ENCODE assay signal across 9 mouse cellular contexts in the genomic region with DNA sequence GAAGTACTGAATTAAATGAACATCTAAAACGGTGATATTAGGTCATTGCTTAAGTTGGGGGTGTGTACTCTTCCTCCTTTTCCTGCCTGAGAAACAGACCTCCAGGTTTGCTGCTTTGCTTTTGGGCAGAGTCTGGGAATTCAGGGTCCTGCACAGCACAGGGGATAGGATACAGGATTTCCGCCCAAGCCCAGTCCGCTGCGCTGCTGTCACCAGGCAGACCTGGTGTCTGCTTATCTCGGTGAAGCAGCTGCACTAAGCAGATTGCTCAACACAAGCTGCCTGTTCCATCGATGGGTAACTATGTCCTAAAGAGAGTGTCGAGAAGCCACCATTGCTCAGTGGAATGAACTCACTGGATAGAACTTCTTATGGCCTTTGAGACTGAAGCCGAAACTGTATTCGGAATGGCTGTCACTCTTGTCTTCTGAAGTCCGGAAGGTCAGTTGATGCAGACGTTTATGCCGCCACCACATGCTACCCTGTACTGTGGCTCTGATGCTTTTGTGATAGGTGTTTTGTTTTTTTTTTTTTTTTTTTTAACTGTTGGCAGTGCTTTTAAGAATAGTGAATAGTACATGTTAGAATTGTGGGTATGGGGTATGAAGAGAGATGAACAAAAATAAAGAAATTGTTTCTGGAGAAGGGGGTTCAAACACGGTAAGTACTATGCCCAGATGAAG.
DNase-seq lines count a peak whose midpoint lies in the region; ATAC-seq and TF ChIP-seq lines count a peak whose summit lies in the region.
"Had no signal": no experiment of that assay in that cellular context is flagged by ENCODE, and none has a peak within 500 bp of the region (broad histone marks: within the 10 kb centered on the region; RNA-seq: fewer than 3 reads in every experiment).

No protein-coding gene starts in this region.

- H3K4me3 ChIP-seq in lung, embryonic 14.5 days (ENCODE audit: low read depth, low read length): peak overlapping the region; percentile 19
- H3K4me3 ChIP-seq in stomach, postnatal 0 days (ENCODE audit: low read depth, low read length): no peak overlapping the region
- H3K4me3 ChIP-seq in forebrain, embryonic 15.5 days: no peak overlapping the region
- no peak overlapping the region for H3K4me3 ChIP-seq in hindbrain, postnatal 0 days (ENCODE audit: low read length)
- H3K4me3 ChIP-seq: neural tube, embryonic 12.5 days had no signal

- TF ChIP-seq EP300 in stomach, postnatal 0 days (optimal IDR thresholded peaks at IDR 0.05): no peak

- 43% methylated on average over 13 of the region's 13 CpGs for WGBS in lung, embryonic 14.5 days
- 50% methylated on average over 13 of the region's 13 CpGs for whole genome bisulfite sequencing in stomach, postnatal 0 days
- 79% methylated on average over 13 of the region's 13 CpGs for whole genome bisulfite sequencing in forebrain, embryonic 15.5 days
- 79% methylated on average over 13 of the region's 13 CpGs for WGBS in hindbrain, postnatal 0 days

- 0 out of 2 replicates have a peak overlapping the region, but pooled peaks have one; percentile 25 for H3K9ac ChIP-seq in lung, embryonic 14.5 days
- H3K9ac ChIP-seq in stomach, postnatal 0 days (ENCODE audit: low read length): no peak overlapping the region
- H3K9ac ChIP-seq in forebrain, embryonic 15.5 days (replicated peaks): no peak overlapping the region
- H3K9ac ChIP-seq in hindbrain, postnatal 0 days (replicated peaks; ENCODE audit: low read length): no peak overlapping the region
- H3K9ac ChIP-seq: neural tube, embryonic 12.5 days had no signal

- ATAC-seq in lung, embryonic 14.5 days (ENCODE audit: insufficient read depth): peak; percentile 86
- peak; percentile 45; the same call in 1 of the 2 replicates for ATAC-seq in stomach, postnatal 0 days (ENCODE audit: low FRiP score, low TSS enrichment)
- no peak for ATAC-seq in forebrain, embryonic 15.5 days (replicated peaks)
- ATAC-seq in hindbrain, postnatal 0 days: no peak

- H3K9me3 ChIP-seq in lung, embryonic 14.5 days (ENCODE audit: low read depth, low read length): no peaks in the 10 kb centered on the region
- H3K9me3 ChIP-seq in stomach, postnatal 0 days (ENCODE audit: control insufficient read depth, low read length): no peaks in the 10 kb centered on the region
- H3K9me3 ChIP-seq in forebrain, embryonic 15.5 days: no peaks in the 10 kb centered on the region
- H3K9me3 ChIP-seq in hindbrain, postnatal 0 days (ENCODE audit: low read length): no peaks in the 10 kb centered on the region
- H3K9me3 ChIP-seq: neural tube, embryonic 12.5 days had no signal

- H3K4me2 ChIP-seq in lung, embryonic 14.5 days: peak overlapping the region; percentile 44
- peak overlapping the region; percentile 20; the same call in 1 of the 2 replicates for H3K4me2 ChIP-seq in stomach, postnatal 0 days (replicated peaks; ENCODE audit: low read depth)
- no peak overlapping the region for H3K4me2 ChIP-seq in forebrain, embryonic 15.5 days (replicated peaks)
- H3K4me2 ChIP-seq in hindbrain, postnatal 0 days (ENCODE audit: low read depth, low read length): no peak overlapping the region
- H3K4me2 ChIP-seq: neural tube, embryonic 12.5 days had no signal

- 0 out of 2 replicates have a peak, but pooled peaks cover 4% of the 10 kb centered on the region for H3K4me1 ChIP-seq in lung, embryonic 14.5 days (ENCODE audit: insufficient read depth)
- H3K4me1 ChIP-seq in stomach, postnatal 0 days (replicated peaks; ENCODE audit: control insufficient read depth, insufficient read depth): peaks cover 9% of the 10 kb centered on the region
- H3K4me1 ChIP-seq in forebrain, embryonic 15.5 days: no peaks in the 10 kb centered on the region
- H3K4me1 ChIP-seq in hindbrain, postnatal 0 days (ENCODE audit: insufficient read depth, low read length): no peaks in the 10 kb centered on the region
- H3K4me1 ChIP-seq: neural tube, embryonic 12.5 days had no signal

- no peak for TF ChIP-seq CTCF in lung, embryonic 14.5 days (IDR thresholded peaks at IDR 0.05; ENCODE audit: low read depth)
- TF ChIP-seq CTCF in stomach, postnatal 0 days (IDR thresholded peaks at IDR 0.05; ENCODE audit: low read depth): no peak
- no peak for TF ChIP-seq CTCF in hindbrain, postnatal 0 days (IDR thresholded peaks at IDR 0.05; ENCODE audit: low read depth)

- peaks cover 37% of the 10 kb centered on the region for H3K36me3 ChIP-seq in lung, embryonic 14.5 days (ENCODE audit: insufficient read depth)
- H3K36me3 ChIP-seq in stomach, postnatal 0 days (ENCODE audit: control insufficient read depth, insufficient read depth, low read length): peaks cover 9% of the 10 kb centered on the region; the same call in 1 of the 2 replicates
- H3K36me3 ChIP-seq in forebrain, embryonic 15.5 days: no peaks in the 10 kb centered on the region
- no peaks in the 10 kb centered on the region for H3K36me3 ChIP-seq in hindbrain, postnatal 0 days (ENCODE audit: insufficient read depth, low read length)

- DNase-seq in 416B (ENCODE audit: low read depth): peak; percentile 98
- peak; percentile 58 for DNase-seq in T-cell, adult 2 months (ENCODE audit: low spot score)
- peak; percentile 15 for DNase-seq in gastrocnemius, postnatal 10 days
- peak; percentile 64 for DNase-seq in kidney, adult 11 months
- DNase-seq in lung, embryonic 14.5 days: peak; percentile 69
- no peak for DNase-seq in stomach, postnatal 0 days (ENCODE audit: low spot score)
- DNase-seq in hindbrain, postnatal 0 days (ENCODE audit: low spot score): no peak

- peak overlapping the region; percentile 61 for H3K27ac ChIP-seq in lung, embryonic 14.5 days (ENCODE audit: low read depth)
- peak overlapping the region; percentile 88 for H3K27ac ChIP-seq in stomach, postnatal 0 days (replicated peaks)
- no peak overlapping the region for H3K27ac ChIP-seq in forebrain, embryonic 15.5 days (replicated peaks)
- no peak overlapping the region for H3K27ac ChIP-seq in hindbrain, postnatal 0 days
- H3K27ac ChIP-seq: neural tube, embryonic 12.5 days had no signal

- H3K27me3 ChIP-seq in lung, embryonic 14.5 days (ENCODE audit: insufficient read depth, low read length): no peaks in the 10 kb centered on the region
- H3K27me3 ChIP-seq in stomach, postnatal 0 days (ENCODE audit: control insufficient read depth, insufficient read depth, low read length): no peaks in the 10 kb centered on the region
- H3K27me3 ChIP-seq in forebrain, embryonic 15.5 days: no peaks in the 10 kb centered on the region
- H3K27me3 ChIP-seq in hindbrain, postnatal 0 days (ENCODE audit: insufficient read depth, low read length): no peaks in the 10 kb centered on the region
- H3K27me3 ChIP-seq: neural tube, embryonic 12.5 days had no signal

Comparison
In these comparisons a context has a peak if more than half of its experiments do, and no peak if none do; other contexts are left out.
1. DNase-seq: peak in 416B (single experiment), T-cell, adult 2 months (single experiment), gastrocnemius, postnatal 10 days (single experiment), kidney, adult 11 months (single experiment) and lung, embryonic 14.5 days (single experiment); none in stomach, postnatal 0 days (single experiment) and hindbrain, postnatal 0 days (single experiment).
2. ATAC-seq: peak in lung, embryonic 14.5 days (single experiment) and stomach, postnatal 0 days (single experiment); none in forebrain, embryonic 15.5 days (single experiment) and hindbrain, postnatal 0 days (single experiment).
3. H3K27ac ChIP-seq: peak in lung, embryonic 14.5 days (single experiment) and stomach, postnatal 0 days (single experiment); none in forebrain, embryonic 15.5 days (single experiment) and hindbrain, postnatal 0 days (single experiment).
4. H3K4me2 ChIP-seq: peak in lung, embryonic 14.5 days (single experiment) and stomach, postnatal 0 days (single experiment); none in forebrain, embryonic 15.5 days (single experiment) and hindbrain, postnatal 0 days (single experiment).